Mouse (Mus musculus) spleen, postnatal 4 days (tissue): ENCODE data around the gene Syt13.

Source experiments
- DNase-seq, 2 experiments: peaks; one replicate each; pipeline ENCODE4 v3.0.0; 2022; ENCODE audit warnings: low spot score in 2 of 2

Syt13 gene

GRCm38 (mm10) chr2:92964345-92964744 is 49.4 kb downstream of the Syt13 start:
- DNase-seq, result no peak

DNA sequence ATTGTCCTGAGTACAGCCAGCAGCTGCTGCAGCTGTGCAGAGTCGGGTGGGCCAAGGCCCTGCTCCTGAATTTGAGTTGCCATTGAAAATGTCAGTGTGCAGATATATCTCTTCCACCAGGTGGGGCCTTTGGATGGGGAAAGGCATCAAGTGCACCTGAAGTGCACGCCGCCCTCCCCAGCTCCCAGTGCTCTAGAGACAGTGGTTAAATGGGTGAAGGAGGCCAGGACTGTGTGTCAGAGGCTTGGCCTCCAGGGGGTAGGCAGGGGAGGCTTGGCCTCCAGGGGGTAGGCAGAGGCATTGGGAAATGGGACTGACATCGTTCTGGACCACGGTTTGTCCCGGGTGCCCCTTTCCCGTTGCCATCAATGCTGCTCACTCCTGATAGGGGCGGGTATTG is 51.4 kb downstream of the Syt13 start:
- peak in 1 of 2 experiments; percentile 58 for DNase-seq

DNA sequence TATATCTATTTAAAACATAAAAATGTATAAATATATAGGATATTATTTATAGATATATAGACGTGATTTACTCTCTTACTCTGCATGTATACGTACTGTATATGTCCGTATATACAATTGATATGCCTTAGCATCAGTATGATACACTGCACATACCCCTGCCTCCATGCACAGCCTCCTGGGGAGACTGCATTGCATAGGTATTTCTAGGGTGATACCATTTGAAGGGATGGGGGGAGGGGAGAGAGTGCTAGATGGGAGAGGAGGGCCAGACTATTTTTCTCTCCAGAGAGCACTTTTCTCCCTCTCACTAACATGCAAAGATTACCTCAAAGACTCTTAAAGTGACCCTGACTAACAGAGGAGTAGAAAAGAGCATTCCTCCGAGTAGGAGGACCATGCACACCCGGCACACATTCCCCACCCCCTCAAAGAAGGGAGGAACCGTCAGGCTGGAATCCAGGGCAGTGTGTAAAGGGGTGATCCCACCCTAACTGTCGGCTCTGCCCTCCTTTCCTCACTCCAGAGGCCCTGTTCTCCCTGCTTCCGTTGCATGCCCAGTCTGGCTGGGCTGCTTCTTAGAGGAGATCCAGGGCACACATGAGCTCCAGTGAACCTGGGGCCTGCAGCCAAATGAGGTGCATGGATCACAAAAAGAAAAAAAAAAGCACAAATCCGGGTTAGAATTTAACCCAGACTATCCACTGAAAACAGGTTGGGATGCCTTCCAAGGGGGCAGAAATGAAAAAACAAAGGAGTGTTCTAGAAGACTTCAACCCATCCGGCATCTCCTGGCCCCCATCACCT is 52.3 kb downstream of the Syt13 start:
- peak in 1 of 2 experiments; percentile 54 for DNase-seq

DNA sequence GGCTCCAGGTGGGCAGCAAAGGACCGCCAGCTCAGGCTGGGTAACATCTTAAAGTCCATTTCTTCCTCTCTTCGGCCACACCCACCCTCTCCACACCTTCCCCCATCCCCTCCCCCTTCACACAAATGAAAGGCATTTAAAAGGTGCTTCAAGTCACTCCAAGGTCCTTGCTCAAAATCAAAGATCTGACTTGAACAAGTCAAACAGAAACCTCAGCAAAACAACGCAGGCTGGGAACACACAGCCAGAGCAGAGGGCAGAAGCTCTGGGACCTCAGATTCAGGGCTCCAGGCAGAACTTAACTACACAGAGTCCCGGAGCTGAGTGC is 52.9 kb downstream of the Syt13 start:
- no peak for DNase-seq

DNA sequence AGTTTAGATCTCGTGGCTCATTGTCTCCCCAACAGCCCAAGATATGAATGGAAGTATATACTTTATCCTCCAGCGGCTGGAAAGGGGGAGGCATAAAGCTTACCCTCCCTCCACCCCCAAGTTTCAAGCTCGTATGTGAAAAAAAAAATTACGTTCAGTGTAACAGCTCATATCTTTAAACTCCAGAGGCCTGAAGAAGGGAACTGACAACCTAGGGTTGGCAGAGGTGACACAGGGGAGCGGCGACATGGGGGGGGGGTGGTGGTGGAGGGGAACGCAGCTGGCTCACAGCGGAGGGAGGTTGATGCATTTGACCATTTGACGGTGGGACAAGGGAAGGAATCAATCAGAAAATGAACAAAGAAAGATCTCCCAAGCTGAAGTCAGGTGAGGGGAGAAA is 56.2 kb downstream of the Syt13 start:
- no peak for DNase-seq

GRCm38 (mm10) chr2:92971536-92971935 is 56.6 kb downstream of the Syt13 start:
- no peak for DNase-seq

- peak in 1 of 2 experiments; percentile 61 for DNase-seq
These were observed 57.2 kb downstream of the Syt13 start for GRCm38 (mm10) chr2:92972071-92972470.

DNA sequence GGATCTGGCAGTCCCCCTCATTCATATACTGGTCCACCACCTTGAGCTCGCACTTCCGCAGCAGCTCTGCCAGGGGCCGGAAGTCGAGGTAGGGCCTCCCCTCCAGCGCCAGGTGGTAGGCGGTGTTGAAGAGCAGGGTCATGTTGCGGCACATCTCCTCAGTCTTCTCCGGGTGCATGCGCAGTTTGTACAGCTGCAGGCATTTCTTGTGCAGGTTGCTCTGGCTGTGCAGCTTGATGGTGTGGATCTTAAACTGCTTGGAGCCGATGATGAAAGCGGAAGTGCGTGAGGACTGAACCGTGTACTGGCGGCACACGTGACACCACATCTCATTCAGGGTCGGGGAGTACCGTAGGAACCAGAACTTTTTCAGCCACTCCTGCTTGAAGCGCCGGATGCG is 58.7 kb downstream of the Syt13 start:
- DNase-seq, result peak in 1 of 2 experiments; percentile 58

GRCm38 (mm10) chr2:92975031-92975790 is 60.3 kb downstream of the Syt13 start:
- peak in 1 of 2 experiments; percentile 55 for DNase-seq

DNA sequence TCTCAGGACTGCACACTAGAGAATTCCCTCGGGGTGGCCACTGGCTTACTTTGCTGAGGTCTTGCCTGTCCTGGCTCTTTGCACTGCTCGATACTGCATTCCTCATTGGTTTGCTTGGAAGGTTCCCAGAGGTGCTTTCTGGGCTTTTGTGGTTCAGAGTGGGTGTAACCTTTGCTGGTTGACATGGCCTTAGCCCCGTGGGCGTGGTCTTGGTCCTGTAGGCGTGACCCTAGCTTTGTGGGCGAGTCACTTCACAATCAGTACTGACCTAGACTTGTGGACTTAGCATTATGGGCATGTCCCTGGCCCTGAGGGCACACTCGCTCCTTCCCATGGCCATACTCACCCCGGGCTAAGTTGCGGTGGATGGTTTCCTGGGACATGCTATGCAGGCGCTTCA is 65.3 kb downstream of the Syt13 start:
- no peak for DNase-seq

DNA sequence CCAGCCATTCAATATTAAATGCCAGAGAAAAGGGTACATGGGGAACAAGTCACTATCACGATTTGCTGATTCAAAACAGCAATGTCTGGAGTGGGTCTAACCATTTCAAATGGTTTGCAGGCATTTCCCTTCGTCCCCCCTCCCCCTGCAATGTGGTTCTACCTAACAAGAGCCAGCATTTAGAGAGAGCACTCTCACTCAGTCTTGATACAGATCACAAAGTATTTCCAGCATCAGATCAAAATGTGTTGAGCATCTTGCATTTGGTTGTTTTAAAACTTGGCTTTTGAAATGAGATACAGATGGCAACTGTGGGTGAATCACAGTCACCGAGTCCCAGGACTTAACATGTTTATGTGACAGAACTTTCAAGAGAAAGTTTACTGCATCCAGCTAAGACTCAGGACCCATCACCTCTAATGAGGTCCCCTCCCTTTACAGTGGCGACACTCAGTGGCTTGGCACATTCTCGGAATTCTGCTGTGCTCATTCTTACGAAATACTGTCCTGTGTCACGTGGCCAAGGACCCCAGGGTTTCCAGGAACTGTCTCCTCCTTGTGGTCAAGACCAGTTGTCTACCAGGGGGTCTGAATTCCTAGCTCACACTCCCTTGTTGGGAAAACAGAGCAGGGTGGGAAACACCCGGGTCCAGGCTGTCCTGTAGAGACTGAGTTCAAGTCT is 67.8 kb downstream of the Syt13 start:
- no peak for DNase-seq

DNA sequence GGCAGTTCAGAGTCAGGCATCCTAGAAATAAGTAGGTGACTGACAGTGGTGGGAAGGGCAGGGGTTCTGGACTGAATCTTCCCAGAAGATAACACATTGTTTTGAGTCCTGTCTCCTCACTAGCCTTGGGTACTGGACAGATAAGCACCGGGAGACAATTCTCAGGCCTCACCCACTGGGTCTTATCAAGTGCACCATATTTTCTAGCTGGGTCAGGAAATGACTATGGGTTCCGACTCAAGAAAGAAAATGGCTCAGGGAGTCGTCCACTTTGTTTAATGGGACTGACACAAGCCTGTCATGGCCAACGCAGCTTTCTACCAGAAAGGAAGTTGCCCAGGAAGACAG is 68.3 kb downstream of the Syt13 start:
- DNase-seq, result no peak

DNA sequence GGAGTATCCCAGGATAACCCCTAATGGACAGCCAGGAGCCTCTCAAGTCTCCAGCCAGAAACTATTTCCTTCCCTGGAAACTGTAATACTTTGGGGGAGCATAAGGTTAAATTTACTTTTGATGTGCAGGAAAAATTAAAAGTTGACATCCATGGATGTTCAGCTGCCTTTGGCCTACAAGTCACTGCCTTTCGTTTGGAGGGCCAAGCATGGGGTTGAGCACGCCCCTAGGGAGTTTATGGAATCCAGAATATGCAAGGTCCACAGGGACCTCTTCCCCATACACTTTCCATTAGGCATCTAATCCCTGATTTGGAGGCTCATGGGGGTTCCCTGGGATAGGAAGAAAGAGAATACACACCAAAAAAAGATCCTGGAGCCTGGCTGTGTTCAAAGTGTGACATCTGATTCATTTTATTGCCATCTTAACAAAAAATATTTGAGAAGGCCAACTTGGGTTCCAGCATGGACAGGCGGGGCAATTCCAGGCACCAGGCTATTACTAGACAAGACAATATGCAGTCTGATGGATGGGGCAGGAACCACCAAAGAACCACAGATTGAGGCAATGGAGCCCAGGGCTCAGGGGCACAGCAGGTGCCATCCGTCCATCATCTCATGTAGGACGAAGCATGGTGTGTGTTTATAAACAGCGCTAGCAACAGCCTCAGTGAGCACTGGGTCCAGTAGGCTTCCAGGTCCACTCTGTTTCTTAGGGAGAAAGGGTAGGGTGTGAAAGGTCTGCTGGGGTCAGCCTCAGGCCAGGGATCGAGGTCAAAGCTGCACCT is 69.6 kb downstream of the Syt13 start:
- no peak for DNase-seq

- no peak for DNase-seq
These were observed 70.3 kb downstream of the Syt13 start for GRCm38 (mm10) chr2:92985171-92985570.

GRCm38 (mm10) chr2:92985600-92985999 is 70.7 kb downstream of the Syt13 start:
- no peak for DNase-seq

GRCm38 (mm10) chr2:92987108-92987618 is 72.3 kb downstream of the Syt13 start:
- DNase-seq, result no peak

GRCm38 (mm10) chr2:92987901-92988631 is 73.2 kb downstream of the Syt13 start:
- DNase-seq, result no peak

- DNase-seq, result no peak
These were observed 74.7 kb downstream of the Syt13 start for GRCm38 (mm10) chr2:92989593-92989992.

DNA sequence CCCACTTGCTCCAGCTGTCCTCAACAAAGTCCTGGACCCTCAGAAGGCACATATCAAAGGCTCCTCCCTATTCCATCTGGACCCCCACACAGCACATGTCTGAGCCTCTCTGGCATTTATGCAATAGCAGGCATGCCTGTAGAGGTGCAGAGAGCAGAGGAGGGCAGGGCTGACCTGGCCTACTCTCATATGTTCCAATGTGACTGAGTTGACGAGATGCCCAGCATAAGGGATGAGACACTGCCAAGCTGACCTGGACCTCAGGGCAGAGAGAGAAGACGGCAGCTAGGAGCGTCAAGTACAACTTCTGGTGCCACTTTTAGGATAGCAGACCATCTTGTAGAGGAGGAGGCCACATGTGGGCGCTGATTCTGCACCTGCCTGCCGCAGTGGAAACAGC is 77.1 kb downstream of the Syt13 start:
- DNase-seq, result no peak

- DNase-seq, result no peak
These were observed 90.1 kb downstream of the Syt13 start for GRCm38 (mm10) chr2:93005028-93005427.
